Mouse (Mus musculus): ENCODE results near the gene Abca14. TPM values are rescaled to one million over a fixed set of nuclear protein-coding genes. Genes with fewer than 3 reads are reported as not detected.

Gene Abca14
- polyA plus RNA-seq (2017; shearing (Covaris generic)): under 1 TPM in 1 of 2 experiments, not detected in 1; 0.04 TPM

GRCm38 (mm10) chr7:120203789-120204188, at the start of gene Abca14:
Gene Abca14 (plus strand): TSS chr7:120203961.

GRCm38 (mm10) chr7:120173603-120174244, 30.0 kb upstream of the Abca14 start, which contains the start of gene Anks4b:
Gene Anks4b (plus strand): TSS chr7:120173858.

GRCm38 (mm10) chr7:120201771-120202170, 2.0 kb upstream of the Abca14 start, which contains the start of gene Crym:
Gene Crym (minus strand): TSS chr7:120202111.

GRCm38 (mm10) chr7:120328087-120328793, 124.5 kb downstream of the Abca14 start, which contains the start of gene Abca15:
Gene Abca15 (plus strand): TSS chr7:120328670.

Other genes with a start within 250 kb of the Abca14 start
- gene Dnah3, start 108.7 kb upstream of the Abca14 start, polyA plus RNA-seq (2017; shearing (Covaris generic)): under 1 TPM in 1 of 2 experiments, not detected in 1; 0.12 TPM
- gene Tmem159, start 101.6 kb upstream of the Abca14 start, polyA plus RNA-seq (2017; shearing (Covaris generic)): 1 to 10 TPM; 3.7 to 6.5 TPM
- gene Zp2, start 58.7 kb upstream of the Abca14 start, polyA plus RNA-seq (2017; shearing (Covaris generic)): under 1 TPM in 1 of 2 experiments, not detected in 1; 0.21 TPM
- gene Anks4b, start 30.1 kb upstream of the Abca14 start, polyA plus RNA-seq (2017; shearing (Covaris generic)): not detected
- not detected for gene Crym, start 1.9 kb upstream of the Abca14 start, polyA plus RNA-seq (2017; shearing (Covaris generic))
- gene Abca15, start 124.7 kb downstream of the Abca14 start, polyA plus RNA-seq (2017; shearing (Covaris generic)): under 1 TPM in 1 of 2 experiments, not detected in 1; 0.05 TPM
- under 1 TPM in 1 of 2 experiments, not detected in 1; 0.10 TPM for gene Abca16, start 205.7 kb downstream of the Abca14 start, polyA plus RNA-seq (2017; shearing (Covaris generic))